Mouse (Mus musculus) left cerebral cortex, adult 2 months (tissue): ENCODE measurements around the gene Gm8857. TPM values are rescaled to one million over a fixed set of nuclear protein-coding genes. Genes with fewer than 3 reads are reported as not detected.
"Not testable (repeated sequence)": the region's sequence is repeated elsewhere in the genome, so short reads cannot be mapped to it uniquely, and the experiment has no call there.

Experiments
- DNase-seq, 2 experiments: peaks; one replicate each; pipeline ENCODE4 v3.0.0; 2021 to 2022; ENCODE audit warnings: low spot score in 2 of 2, mixed read lengths in 1 of 2; ENCODE audit errors: extremely low spot score in 1 of 2
- H3K27ac ChIP-seq: fragments of 200-600 bp; 2 replicates; pipeline ENCODE4 v1.8.1; 2022
- H3K4me3 ChIP-seq: fragments of 200-600 bp; 2 replicates; pipeline ENCODE4 v1.8.1; 2022
- intact Hi-C: fragments of 180-260 bp; cut with DNase I; formaldehyde crosslinking; loops from one replicate; pipeline ENCODE4 v1.15.1; 2025
- long read RNA-seq, 2 experiments: library from polyadenylated mRNA; stranded (forward); transcript quantifications; one replicate each; pipeline ENCODE4 v2.0.0; 2021; ENCODE audit warnings: borderline mapping rate in 2 of 2
- total RNA-seq, 2 experiments: library from RNA; stranded (reverse); gene quantifications; 2 replicates each; pipeline ENCODE4 v1.2.3; 2021

The Gm8857 gene
- total RNA-seq: not detected
- long read RNA-seq, experiment 1: 0 reads
- long read RNA-seq, experiment 2: 0 reads

GRCm38 (mm10) chr5:10947505-10947904, at the start of gene Gm8857, which contains the start of gene Gm8871:
Gene Gm8857, plus strand, starts transcription at chr5:10947807.
Gene Gm8871, plus strand, starts transcription at chr5:10947805.
- H3K4me3 ChIP-seq, intact Hi-C loops, DNase-seq, H3K27ac ChIP-seq: not testable (repeated sequence)

GRCm38 (mm10) chr5:10953512-10953911, 5.9 kb downstream of the Gm8857 start:
- DNase-seq, H3K27ac ChIP-seq, intact Hi-C loops, H3K4me3 ChIP-seq: not testable (repeated sequence)

- H3K27ac ChIP-seq, DNase-seq, H3K4me3 ChIP-seq, intact Hi-C loops: not testable (repeated sequence)
Measured at GRCm38 (mm10) chr5:10958057-10958456, 10.4 kb downstream of the Gm8857 start.

Other genes starting within 250 kb of the Gm8857 start
- not detected for gene Gm8871, start within 50 bp of the Gm8857 start, total RNA-seq
- gene Gm8879, start 179.8 kb downstream of the Gm8857 start, total RNA-seq: not detected
- not detected for gene Gm5861, start 235.3 kb downstream of the Gm8857 start, total RNA-seq